Mouse (Mus musculus) ES-Bruce4 (cell line): ENCODE results near the gene Tie1. TPM values are rescaled to one million over a fixed set of nuclear protein-coding genes. Genes with fewer than 3 reads are reported as not detected.

Source experiments
- H3K27ac ChIP-seq: 2 replicates; pipeline ENCODE4 v1.5.1; 2012; ENCODE audit warnings: low read length, inconsistent platforms; ENCODE audit not compliant: insufficient read depth
- H3K27me3 ChIP-seq: 2 replicates; pipeline ENCODE4 v1.6.1; 2012; ENCODE audit warnings: mild to moderate bottlenecking, low read length, inconsistent platforms; ENCODE audit not compliant: control insufficient read depth, poor library complexity, insufficient read depth, severe bottlenecking
- H3K36me3 ChIP-seq: 2 replicates; pipeline ENCODE4 v1.6.1; 2012; ENCODE audit warnings: inconsistent platforms, mild to moderate bottlenecking, low read length, moderate library complexity; ENCODE audit not compliant: control insufficient read depth, poor library complexity, insufficient read depth, severe bottlenecking
- H3K4me1 ChIP-seq: one replicate; pipeline ENCODE4 v1.8.1; 2011; ENCODE audit warnings: low read length; ENCODE audit not compliant: control insufficient read depth, insufficient read depth
- H3K4me3 ChIP-seq: 2 replicates; pipeline ENCODE4 v1.5.1; 2011; ENCODE audit warnings: low read depth, mild to moderate bottlenecking, low read length
- H3K9ac ChIP-seq: 2 replicates; pipeline ENCODE4 v1.6.1; 2012; ENCODE audit warnings: low read depth, mild to moderate bottlenecking, inconsistent platforms; ENCODE audit not compliant: poor library complexity, severe bottlenecking
- H3K9me3 ChIP-seq: replicated peaks from 2 replicates; pipeline ENCODE4 v1.6.1; 2012; ENCODE audit warnings: mild to moderate bottlenecking, low read length, inconsistent platforms; ENCODE audit not compliant: control insufficient read depth, poor library complexity, insufficient read depth, severe bottlenecking
- CTCF ChIP-seq: IDR thresholded peaks from one replicate; pipeline ENCODE4 v1.8.1; 2011; ENCODE audit warnings: low read depth, low read length
- EP300 ChIP-seq: IDR thresholded peaks from 2 replicates; pipeline ENCODE4 v1.6.1; 2011; ENCODE audit warnings: low read depth, low read length; ENCODE audit not compliant: insufficient read depth
- POLR2A ChIP-seq: IDR thresholded peaks from one replicate; pipeline ENCODE4 v1.8.1; 2011; ENCODE audit warnings: low read length; ENCODE audit not compliant: insufficient read depth
- polyA plus RNA-seq: library from polyadenylated mRNA; stranded (reverse); fragments of >200 nt; gene quantifications from 2 replicates; pipeline ENCODE4 v1.2.4, GENCODE M21; 2011; ENCODE audit warnings: low read depth; ENCODE audit not compliant: missing spikeins, insufficient read depth, insufficient read length

Tie1 gene
- polyA plus RNA-seq, 1 experiment = 0.19 TPM

GRCm38 (mm10) chr4:118500792-118501191 is 10.9 kb upstream of the Tie1 start:
- H3K27ac ChIP-seq = no peak overlapping the region
- no peaks in the 10 kb centered on the region for H3K9me3 ChIP-seq
- no peaks in the 10 kb centered on the region for H3K4me1 ChIP-seq
- TF ChIP-seq EP300 (no peak), POLR2A (no peak), CTCF (no peak)
- H3K4me3 ChIP-seq = no peak overlapping the region
- no peaks in the 10 kb centered on the region for H3K36me3 ChIP-seq
- H3K9ac ChIP-seq = no peak overlapping the region
- H3K27me3 ChIP-seq = no peaks in the 10 kb centered on the region

DNA sequence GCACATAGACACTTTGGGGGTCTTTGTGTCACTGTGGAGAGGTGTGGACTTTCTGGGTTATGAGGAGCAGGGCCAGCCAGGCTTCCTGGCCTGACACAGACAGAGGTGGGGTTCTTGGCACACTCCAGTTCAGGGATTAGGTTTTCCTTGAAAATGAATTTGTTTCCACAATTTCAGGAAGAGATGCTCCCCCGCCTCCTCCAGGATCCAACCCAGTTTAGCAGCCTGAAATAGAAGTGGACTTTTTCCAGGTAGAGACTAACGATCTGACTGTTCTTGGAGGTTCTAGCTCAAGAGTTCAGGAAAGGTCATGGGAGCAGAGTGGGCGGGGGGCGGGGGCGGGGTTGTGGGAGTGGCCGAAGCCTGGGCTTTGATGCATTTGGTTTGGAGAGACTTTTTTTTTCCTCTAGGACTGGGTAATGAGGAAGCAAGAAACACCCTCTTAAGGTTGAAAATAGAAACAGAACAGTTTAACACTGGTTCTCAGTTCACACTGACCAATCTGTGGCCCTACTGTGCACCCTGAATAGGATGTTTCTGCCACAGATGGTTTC is 10.4 kb upstream of the Tie1 start:
- Histone ChIP-seq H3K27ac (no peak overlapping the region), H3K36me3 (no peaks in the 10 kb centered on the region), H3K4me3 (no peak overlapping the region), H3K4me1 (no peaks in the 10 kb centered on the region), H3K9ac (no peak overlapping the region), H3K9me3 (no peaks in the 10 kb centered on the region), H3K27me3 (no peaks in the 10 kb centered on the region)
- TF ChIP-seq CTCF = no peak
- TF ChIP-seq EP300 = no peak
- TF ChIP-seq POLR2A = no peak

- Histone ChIP-seq H3K9ac (no peak overlapping the region), H3K9me3 (no peaks in the 10 kb centered on the region), H3K27me3 (no peaks in the 10 kb centered on the region), H3K4me1 (peaks cover 2% of the 10 kb centered on the region), H3K4me3 (no peak overlapping the region), H3K36me3 (no peaks in the 10 kb centered on the region), H3K27ac (no peak overlapping the region)
- TF ChIP-seq EP300 (no peak), POLR2A (no peak)
These were observed 600 bp upstream of the Tie1 start for GRCm38 (mm10) chr4:118490461-118490860.

DNA sequence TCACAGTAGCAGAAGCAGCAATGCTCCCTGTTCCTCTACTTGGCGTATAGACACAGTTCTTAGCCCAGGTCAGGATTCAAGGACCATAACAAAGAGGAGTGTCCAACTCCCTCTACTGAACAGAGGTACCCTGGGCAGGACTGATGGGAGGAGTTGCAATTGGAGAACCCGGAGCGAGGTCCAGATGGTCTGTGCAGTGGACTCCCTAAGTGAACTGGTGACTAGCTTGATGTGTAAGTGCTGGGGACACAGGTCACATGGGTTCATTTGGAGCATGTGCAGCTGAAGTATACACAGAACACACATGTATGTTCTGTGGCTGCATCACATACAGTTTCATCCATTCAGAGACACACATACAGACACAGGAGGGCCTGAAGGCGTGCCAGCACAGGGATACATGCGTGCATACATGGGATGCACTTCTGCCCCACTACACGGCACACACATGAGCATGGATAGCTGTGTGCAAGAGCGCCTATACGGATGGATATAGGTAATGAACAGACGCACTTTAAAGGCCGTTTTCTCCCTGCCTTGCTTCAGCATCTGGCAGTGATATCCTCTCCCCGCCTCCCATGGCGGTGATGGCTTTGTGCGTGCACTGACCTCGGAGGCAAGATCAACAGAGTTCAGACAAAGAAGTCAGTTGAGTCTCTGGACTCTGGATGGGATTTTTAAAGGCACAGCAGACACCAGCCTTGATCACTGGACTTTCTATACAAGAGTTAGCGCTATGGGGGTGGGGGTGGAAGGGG is 12.9 kb downstream of the Tie1 start:
- TF ChIP-seq POLR2A = no peak
- TF ChIP-seq CTCF = no peak
- TF ChIP-seq EP300 = no peak
- Histone ChIP-seq H3K9me3 (0 out of 2 replicates have a peak, but pooled peaks cover 3% of the 10 kb centered on the region), H3K36me3 (no peaks in the 10 kb centered on the region), H3K27ac (no peak overlapping the region), H3K27me3 (no peaks in the 10 kb centered on the region), H3K4me1 (no peaks in the 10 kb centered on the region), H3K4me3 (no peak overlapping the region), H3K9ac (no peak overlapping the region)

- Histone ChIP-seq H3K36me3 (no peaks in the 10 kb centered on the region), H3K9ac (no peak overlapping the region), H3K9me3 (0 out of 2 replicates have a peak, but pooled peaks cover 3% of the 10 kb centered on the region), H3K4me3 (no peak overlapping the region), H3K27me3 (no peaks in the 10 kb centered on the region), H3K4me1 (no peaks in the 10 kb centered on the region), H3K27ac (no peak overlapping the region)
- TF ChIP-seq EP300 = no peak
- TF ChIP-seq CTCF = no peak
- TF ChIP-seq POLR2A = no peak
These were observed 17.2 kb downstream of the Tie1 start for GRCm38 (mm10) chr4:118472687-118473086.

DNA sequence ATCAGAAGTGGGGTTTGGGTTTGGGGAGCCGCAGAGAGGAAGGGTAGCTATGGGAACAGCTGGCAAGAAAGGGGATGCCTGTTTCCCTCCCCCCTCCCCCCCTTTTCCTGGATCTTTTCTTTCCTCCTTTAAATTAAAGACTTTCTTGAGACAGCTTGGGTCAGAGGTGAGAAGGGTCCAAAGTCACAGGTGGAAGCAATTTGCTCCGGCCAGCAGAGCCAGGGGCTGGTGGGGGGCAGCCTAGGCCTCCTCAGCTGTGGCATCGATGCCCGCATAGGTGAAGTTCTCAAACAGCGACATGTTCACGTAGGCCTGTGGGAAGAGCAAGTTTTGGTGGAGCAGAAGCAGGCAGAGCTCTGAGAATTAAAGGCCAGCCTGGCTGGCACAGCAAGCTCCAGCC is 18.6 kb downstream of the Tie1 start:
- Histone ChIP-seq H3K27ac (no peak overlapping the region), H3K27me3 (no peaks in the 10 kb centered on the region), H3K4me3 (no peak overlapping the region), H3K9ac (no peak overlapping the region), H3K36me3 (no peaks in the 10 kb centered on the region), H3K4me1 (no peaks in the 10 kb centered on the region), H3K9me3 (0 out of 2 replicates have a peak, but pooled peaks cover 3% of the 10 kb centered on the region)
- TF ChIP-seq EP300 (no peak), CTCF (no peak), POLR2A (no peak)
